Mouse (Mus musculus) cortical plate, adult 2 months (tissue): Measurements from ENCODE around the gene Gm28038.

Experiments used
- CTCF ChIP-seq: fragments of 200-500 bp; IDR thresholded peaks from 2 replicates; pipeline ENCODE4 v1.5.1; 2011; ENCODE audit warnings: mild to moderate bottlenecking, control low read depth, low read length; ENCODE audit not compliant: insufficient read depth; ENCODE audit errors: extremely low read depth
- POLR2A ChIP-seq: fragments of 200-500 bp; IDR thresholded peaks from 2 replicates; pipeline ENCODE4 v1.6.1; 2011; ENCODE audit warnings: mild to moderate bottlenecking, low read length, control low read depth; ENCODE audit not compliant: insufficient read depth; ENCODE audit errors: extremely low read depth

DNA sequence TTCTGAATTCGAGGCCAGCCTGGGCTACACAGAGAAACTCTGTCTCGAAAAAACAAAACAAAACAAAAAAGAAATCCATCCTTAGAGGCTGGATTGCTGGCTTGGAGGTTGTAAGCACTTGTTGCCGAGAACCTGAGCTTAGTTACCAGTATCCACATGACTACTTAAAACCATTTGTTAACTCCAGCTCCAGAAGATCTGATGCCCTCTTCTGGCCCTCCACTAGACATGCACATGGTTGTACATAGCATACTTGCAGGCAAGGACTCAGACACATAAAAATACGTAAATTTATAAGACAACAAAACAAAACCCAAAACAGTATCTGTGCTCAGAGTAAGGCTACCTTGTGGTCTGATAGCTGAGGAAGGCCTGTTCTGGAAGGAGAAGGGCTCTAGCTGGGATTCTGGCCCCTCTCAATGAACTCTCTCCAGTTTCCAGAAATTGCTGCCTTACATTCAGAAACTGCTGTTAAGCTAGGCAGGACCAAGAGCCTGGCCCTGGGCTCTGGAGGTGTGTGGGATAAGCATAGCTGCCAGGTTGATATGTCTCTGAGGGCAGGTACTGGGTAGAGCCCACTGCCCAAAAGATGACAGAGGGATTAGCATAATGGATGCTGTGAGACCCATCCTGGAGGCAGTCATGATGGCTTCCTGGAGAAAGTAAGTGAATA lies 19.6 kb upstream of the Gm28038 start:
- no peak for TF ChIP-seq POLR2A
- TF ChIP-seq CTCF: no peak
